Mouse (Mus musculus) spleen, adult 2 months (tissue): ENCODE measurements around the gene Gnat2.

Source experiments
- CTCF ChIP-seq: fragments of 200-500 bp; IDR thresholded peaks from 2 replicates; pipeline ENCODE4 v1.5.1; 2011; ENCODE audit warnings: mild to moderate bottlenecking, inconsistent platforms; ENCODE audit not compliant: insufficient read depth, insufficient read length, insufficient replicate concordance; ENCODE audit errors: extremely low read depth
- POLR2A ChIP-seq: fragments of 200-500 bp; IDR thresholded peaks from 2 replicates; pipeline ENCODE4 v1.6.1; 2011; ENCODE audit warnings: low read depth, low read length, inconsistent platforms

DNA sequence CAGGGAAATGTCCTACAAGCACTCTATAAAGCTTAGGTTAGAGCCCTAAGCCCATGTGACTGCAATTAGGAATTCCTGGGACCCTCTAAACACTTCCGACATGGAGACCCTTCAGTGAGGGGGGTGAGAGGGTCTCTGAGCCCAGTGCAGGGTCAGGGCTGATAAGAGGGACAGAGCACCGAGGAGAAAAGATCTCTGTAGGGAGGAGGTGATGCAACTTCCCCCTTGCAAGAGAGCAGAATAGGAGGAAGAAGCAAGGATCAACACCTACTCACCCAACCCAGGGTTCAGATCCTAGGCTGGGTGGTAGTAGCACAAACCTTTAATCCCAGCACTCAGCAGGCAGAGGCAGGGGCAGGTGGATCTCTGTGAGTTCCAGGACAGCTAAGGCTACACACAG is 9.4 kb upstream of the Gnat2 start:
- TF ChIP-seq CTCF: no peak
- no peak for TF ChIP-seq POLR2A
